Mouse (Mus musculus) heart, postnatal 0 days (tissue): ENCODE data around the gene Gm5426. TPM values are rescaled to one million over a fixed set of nuclear protein-coding genes. Genes with fewer than 3 reads are reported as not detected.
"Not testable (repeated sequence)": the region's sequence is repeated elsewhere in the genome, so short reads cannot be mapped to it uniquely, and the experiment has no call there.

Experiments used
- ATAC-seq: fragments of 200-750 bp; cut with Nextera tagmentation; 2 replicates; pipeline ENCODE4 v1.8.0; 2017; ENCODE audit warnings: low read depth, moderate number of reproducible peaks, moderate library complexity; ENCODE audit not compliant: insufficient read depth
- DNase-seq: peaks from one replicate; pipeline ENCODE4 v3.0.0-alpha.2; 2016; ENCODE audit warnings: low spot score
- H3K27ac ChIP-seq: fragments of 300-500 bp; sonication (generic); 2 replicates; pipeline ENCODE4 v1.5.1; 2014; ENCODE audit warnings: low read depth, mild to moderate bottlenecking
- H3K27me3 ChIP-seq: fragments of 300-500 bp; sonication (generic); 2 replicates; pipeline ENCODE4 v1.6.1; 2014; ENCODE audit warnings: low read length, mixed read lengths; ENCODE audit not compliant: control insufficient read depth, insufficient read depth
- H3K36me3 ChIP-seq: fragments of 300-500 bp; sonication (generic); replicated peaks from 2 replicates; pipeline ENCODE4 v1.6.1; 2014; ENCODE audit warnings: low read length, mixed read lengths; ENCODE audit not compliant: control insufficient read depth, insufficient read depth
- H3K4me1 ChIP-seq: fragments of 300-500 bp; sonication (generic); 2 replicates; pipeline ENCODE4 v1.6.1; 2014; ENCODE audit warnings: antibody characterized with exemption; ENCODE audit not compliant: control insufficient read depth, insufficient read depth
- H3K4me2 ChIP-seq: fragments of 300-500 bp; sonication (generic); 2 replicates; pipeline ENCODE4 v1.6.1; 2014; ENCODE audit warnings: low read depth, mild to moderate bottlenecking, low read length, moderate library complexity
- H3K4me3 ChIP-seq: fragments of 300-500 bp; sonication (generic); 2 replicates; pipeline ENCODE4 v1.5.1; 2014; ENCODE audit warnings: low read depth, low read length
- H3K9ac ChIP-seq: fragments of 300-500 bp; sonication (generic); replicated peaks from 2 replicates; pipeline ENCODE4 v1.6.1; 2014; ENCODE audit warnings: low read depth, low read length, mixed read lengths
- H3K9me3 ChIP-seq: fragments of 300-500 bp; sonication (generic); replicated peaks from 2 replicates; pipeline ENCODE4 v1.6.1; 2016; ENCODE audit warnings: low read length; ENCODE audit not compliant: control insufficient read depth
- CTCF ChIP-seq: IDR thresholded peaks from 2 replicates; pipeline ENCODE4 v1.5.1; 2016; ENCODE audit warnings: antibody characterized with exemption, control low read depth, low read depth
- EP300 ChIP-seq: IDR thresholded peaks from 2 replicates; pipeline ENCODE4 v1.6.1; 2016; ENCODE audit warnings: antibody characterized with exemption, low read depth
- WGBS: fragments of 180-500 bp; shearing (Covaris S2); extraction: QIAGEN DNeasy Blood & Tissue Kit; methylation state at CpG from one replicate; pipeline ENCODE4 v1.1.7; 2014; 5-methylcytosine and 5-hydroxymethylcytosine counted together
- polyA plus RNA-seq: library from polyadenylated mRNA; unstranded; fragments of >200 nt; fragmentation: Nextera tagmentation; extraction: Ambion mirVana; gene quantifications from 2 replicates; pipeline ENCODE4 v1.2.1, GENCODE M21; 2015
- total RNA-seq: library from RNA; depleted of rRNA; stranded (reverse); fragments of >200 nt; gene quantifications from 2 replicates; pipeline ENCODE4 v1.2.3, GENCODE M21; 2014; ENCODE audit warnings: low replicate concordance; rRNA removed

Gm5426 gene
- not detected in 2 replicates for total RNA-seq
- polyA plus RNA-seq: not detected in 2 replicates

- H3K27ac ChIP-seq, H3K4me3 ChIP-seq, H3K27me3 ChIP-seq, H3K4me1 ChIP-seq, ATAC-seq, H3K9me3 ChIP-seq, H3K4me2 ChIP-seq, H3K9ac ChIP-seq, H3K36me3 ChIP-seq, DNase-seq: not testable (repeated sequence)
- WGBS: 88% methylated on average over 6 of the region's 6 CpGs
Observed at GRCm38 (mm10) chr10:96136451-96136850, at the start of gene Gm5426. Gm5426 (plus strand) TSS chr10:96136603.

- ATAC-seq (no peak), DNase-seq (no peak)
- no peak overlapping the region for H3K27ac ChIP-seq
- no peaks in the 10 kb centered on the region for H3K36me3 ChIP-seq
- no peak overlapping the region for H3K4me2 ChIP-seq
- H3K4me3 ChIP-seq: no peak overlapping the region
- H3K27me3 ChIP-seq: no peaks in the 10 kb centered on the region
- H3K4me1 ChIP-seq: no peaks in the 10 kb centered on the region
- H3K9me3 ChIP-seq: no peaks in the 10 kb centered on the region
- 67% methylated on average over 1 of the region's 1 CpGs for WGBS
- TF ChIP-seq EP300 (no peak), CTCF (no peak)
- H3K9ac ChIP-seq: no peak overlapping the region
Observed at GRCm38 (mm10) chr10:96089744-96090143, 46.7 kb upstream of the Gm5426 start.

GRCm38 (mm10) chr10:96090388-96090787, 46.0 kb upstream of the Gm5426 start:
- WGBS: 68% methylated on average over 3 of the region's 3 CpGs
- DNase-seq: no peak
- TF ChIP-seq EP300: no peak
- no peak for ATAC-seq
- Histone ChIP-seq H3K9ac (no peak overlapping the region), H3K4me2 (no peak overlapping the region), H3K4me3 (no peak overlapping the region), H3K4me1 (no peaks in the 10 kb centered on the region), H3K27ac (no peak overlapping the region), H3K27me3 (no peaks in the 10 kb centered on the region), H3K9me3 (no peaks in the 10 kb centered on the region), H3K36me3 (no peaks in the 10 kb centered on the region)

GRCm38 (mm10) chr10:96093890-96094531, 42.4 kb upstream of the Gm5426 start:
- Histone ChIP-seq H3K4me1 (no peaks in the 10 kb centered on the region), H3K9ac (no peak overlapping the region), H3K4me3 (no peak overlapping the region), H3K9me3 (no peaks in the 10 kb centered on the region), H3K36me3 (no peaks in the 10 kb centered on the region), H3K27me3 (no peaks in the 10 kb centered on the region), H3K27ac (no peak overlapping the region), H3K4me2 (no peak overlapping the region)
- DNase-seq (no peak), ATAC-seq (no peak)
- 15% methylated on average over 2 of the region's 2 CpGs for WGBS
- TF ChIP-seq CTCF: no peak
- TF ChIP-seq EP300: no peak

GRCm38 (mm10) chr10:96094559-96094958, 41.8 kb upstream of the Gm5426 start:
- WGBS: 78% methylated on average over 2 of the region's 2 CpGs
- no peak overlapping the region for H3K4me2 ChIP-seq

GRCm38 (mm10) chr10:96096730-96097129, 39.7 kb upstream of the Gm5426 start:
- TF ChIP-seq CTCF (no peak), EP300 (no peak)
- ATAC-seq (no peak), DNase-seq (no peak)
- no peak overlapping the region for H3K4me2 ChIP-seq
- H3K9me3 ChIP-seq: no peaks in the 10 kb centered on the region
- no peak overlapping the region for H3K9ac ChIP-seq
- WGBS: 82% methylated on average over 7 of the region's 7 CpGs
- H3K27me3 ChIP-seq: no peaks in the 10 kb centered on the region
- H3K36me3 ChIP-seq: no peaks in the 10 kb centered on the region
- H3K27ac ChIP-seq: no peak overlapping the region
- H3K4me3 ChIP-seq: no peak overlapping the region
- no peaks in the 10 kb centered on the region for H3K4me1 ChIP-seq

More at GRCm38 (mm10) chr10:96094559-96094958, 41.8 kb upstream of the Gm5426 start:
- H3K4me3 ChIP-seq: no peak overlapping the region
- H3K27ac ChIP-seq: no peak overlapping the region
- H3K9ac ChIP-seq: no peak overlapping the region
- H3K36me3 ChIP-seq: no peaks in the 10 kb centered on the region
- DNase-seq (no peak), ATAC-seq (no peak)
- H3K9me3 ChIP-seq: no peaks in the 10 kb centered on the region
- no peaks in the 10 kb centered on the region for H3K27me3 ChIP-seq
- TF ChIP-seq CTCF: no peak
- TF ChIP-seq EP300: no peak
- no peaks in the 10 kb centered on the region for H3K4me1 ChIP-seq
